Mouse (Mus musculus): ENCODE measurements around the gene Uba1. TPM values are rescaled to one million over a fixed set of nuclear protein-coding genes. Genes with fewer than 3 reads are reported as not detected.

The Uba1 gene
- total RNA-seq (2012; rRNA removed) (164 and 177 TPM in 2 replicates), total RNA-seq (2014; rRNA removed) (138 and 142 TPM in 2 replicates), polyA plus RNA-seq (2012; ENCODE audit: insufficient read length, low read depth) (202 and 218 TPM in 2 replicates)

GRCm38 (mm10) chrX:20658026-20658652 lies at the start of gene Uba1:
Gene Uba1 (plus strand): TSS chrX:20658326.
- peak within 1 kb of the TSS; percentile 50; the same call in 1 of the 2 replicates for H3K27ac ChIP-seq (ENCODE audit: insufficient read depth, low read depth)
- in situ Hi-C loops (cut with MboI; ENCODE audit: low pct_ligation_motif_present, low pct_unique_long_range_greater_than_20kb, low sequenced_read_pairs) = loop anchor here (25.0 kb wide), 1 partner anchor 279 kb away; the partner anchor contains the start of gene Cfp

GRCm38 (mm10) chrX:20608500-20608899 lies 49.6 kb upstream of the Uba1 start:
- TF ChIP-seq TBP (conservative IDR thresholded peaks at IDR 0.05; ENCODE audit: low read depth, low read length) = no peak
- TF ChIP-seq BHLHE40 (IDR thresholded peaks at IDR 0.05; ENCODE audit: low read depth, low read length) = no peak
- no peak for TF ChIP-seq PAX5 (IDR thresholded peaks at IDR 0.05; ENCODE audit: low read length)
- no peak for DNase-seq (ENCODE audit: extremely low read depth)
- no peak overlapping the region for H3K27ac ChIP-seq (ENCODE audit: insufficient read depth, low read depth)
- in situ Hi-C loops (cut with MboI; ENCODE audit: low pct_ligation_motif_present, low pct_unique_long_range_greater_than_20kb, low sequenced_read_pairs) = no loop called here
- H3K4me1 ChIP-seq (ENCODE audit: control insufficient read depth in 1 of 2, insufficient read depth in 2 of 2) = no peaks in the 10 kb centered on the region
- no peak overlapping the region for H3K9ac ChIP-seq (ENCODE audit: insufficient read depth, low read depth)
- H3K4me3 ChIP-seq (replicated peaks in 1 of 3; ENCODE audit: low read depth in 2 of 3, low read length in 2 of 3, poor library complexity in 1 of 3) = no peak overlapping the region
- H3K9me3 ChIP-seq (replicated peaks; ENCODE audit: low read length) = no peaks in the 10 kb centered on the region
- no peaks in the 10 kb centered on the region for H3K36me3 ChIP-seq (replicated peaks in 1 of 2; ENCODE audit: control insufficient read depth in 1 of 2, insufficient read depth in 1 of 2, low read length in 1 of 2)
- H3K27me3 ChIP-seq (replicated peaks) = no peaks in the 10 kb centered on the region
- H3K4me2 ChIP-seq (ENCODE audit: insufficient read depth, low read depth, poor library complexity, severe bottlenecking) = no peak overlapping the region
- no peaks in the 10 kb centered on the region for H3K79me2 ChIP-seq (replicated peaks; ENCODE audit: control insufficient read depth, extremely low read depth, insufficient read depth, poor library complexity, severe bottlenecking)
- dilution Hi-C loops (cut with MboI; ENCODE audit: extremely low pct_ligation_motif_present, extremely low pct_unique_long_range_greater_than_20kb, low sequenced_read_pairs) = no loop called here

More at GRCm38 (mm10) chrX:20658026-20658652, at the start of gene Uba1:
- no peaks in the 10 kb centered on the region for H3K36me3 ChIP-seq (replicated peaks in 1 of 2; ENCODE audit: control insufficient read depth in 1 of 2, insufficient read depth in 1 of 2, low read length in 1 of 2)
- H3K4me1 ChIP-seq (ENCODE audit: control insufficient read depth in 1 of 2, insufficient read depth in 2 of 2) = peaks cover 0 to 7% of the 10 kb centered on the region in 2 experiments; a peak in 1 of 4 replicates
- H3K27me3 ChIP-seq (replicated peaks) = no peaks in the 10 kb centered on the region
- peak within 1 kb of the TSS; percentile 74; the same call in 1 of the 2 replicates for H3K4me2 ChIP-seq (ENCODE audit: insufficient read depth, low read depth, poor library complexity, severe bottlenecking)
- no peaks in the 10 kb centered on the region for H3K9me3 ChIP-seq (replicated peaks; ENCODE audit: low read length)
- H3K79me2 ChIP-seq (replicated peaks; ENCODE audit: control insufficient read depth, extremely low read depth, insufficient read depth, poor library complexity, severe bottlenecking) = peaks cover 4% of the 10 kb centered on the region
- peak within 1 kb of the TSS; percentile 80 for H3K9ac ChIP-seq (ENCODE audit: insufficient read depth, low read depth)
- DNase-seq (ENCODE audit: extremely low read depth) = peak; percentile 90
- H3K4me3 ChIP-seq (replicated peaks in 1 of 3; ENCODE audit: low read depth in 2 of 3, low read length in 2 of 3, poor library complexity in 1 of 3) = peak within 1 kb of the TSS; percentile 58 to 66 (median 63)
- TF ChIP-seq POLR2A (IDR thresholded peaks at IDR 0.05; ENCODE audit: low read depth, low read length) (peak; percentile 70), MYC (IDR thresholded peaks at IDR 0.05; ENCODE audit: low read depth, low read length) (peak; percentile 100), MAX (IDR thresholded peaks at IDR 0.05; ENCODE audit: low read length) (peak; percentile 98), NRF1 (IDR thresholded peaks at IDR 0.05; ENCODE audit: low read depth, low read length) (peak; percentile 60), TBP (conservative IDR thresholded peaks at IDR 0.05; ENCODE audit: low read depth, low read length) (peak; percentile 69; the same call in 1 of the 2 replicates), RCOR1 (conservative IDR thresholded peaks at IDR 0.05; ENCODE audit: low read depth, low read length) (no peak), PAX5 (IDR thresholded peaks at IDR 0.05; ENCODE audit: low read length) (no peak), JUN (IDR thresholded peaks at IDR 0.05; ENCODE audit: insufficient read depth, low read depth, low read length) (no peak), SIN3A (IDR thresholded peaks at IDR 0.05; ENCODE audit: low read length) (peak; percentile 94), SMC3 (IDR thresholded peaks at IDR 0.05; ENCODE audit: low read depth, low read length) (no peak), CTCF (conservative IDR thresholded peaks at IDR 0.05 in 1 of 2, IDR thresholded peaks at IDR 0.05 in 1 of 2; ENCODE audit: low read depth in 2 of 2, low read length in 2 of 2) (no peak), ZNF384 (IDR thresholded peaks at IDR 0.05; ENCODE audit: low read depth, low read length) (peak; percentile 89), IRF4 (IDR thresholded peaks at IDR 0.05; ENCODE audit: low read depth, low read length) (no peak; the same call in 1 of the 2 replicates), MAFK (IDR thresholded peaks at IDR 0.05; ENCODE audit: insufficient replicate concordance, low read length) (no peak), BHLHE40 (IDR thresholded peaks at IDR 0.05; ENCODE audit: low read depth, low read length) (peak; percentile 70), GABPA (IDR thresholded peaks at IDR 0.05; ENCODE audit: insufficient replicate concordance, low read depth, low read length) (no peak), NELFE (IDR thresholded peaks at IDR 0.05; ENCODE audit: low read depth, low read length) (peak; percentile 78), HCFC1 (IDR thresholded peaks at IDR 0.05; ENCODE audit: low read depth, low read length) (peak; percentile 96), ELF1 (IDR thresholded peaks at IDR 0.05; ENCODE audit: low read depth, low read length) (peak; percentile 70), KAT2A (IDR thresholded peaks at IDR 0.05; ENCODE audit: insufficient replicate concordance, low read length) (peak; percentile 83; the same call in 1 of the 2 replicates), UBTF (IDR thresholded peaks at IDR 0.05; ENCODE audit: low read depth, low read length) (no peak; the same call in 1 of the 2 replicates), MEF2A (IDR thresholded peaks at IDR 0.05; ENCODE audit: borderline replicate concordance, low read depth, low read length) (peak; percentile 18; the same call in 1 of the 2 replicates), ZMIZ1 (IDR thresholded peaks at IDR 0.05; ENCODE audit: low read depth, low read length) (peak; percentile 30; the same call in 1 of the 2 replicates), CHD1 (IDR thresholded peaks at IDR 0.05; ENCODE audit: low read depth, low read length) (peak; percentile 99), ZC3H11A (IDR thresholded peaks at IDR 0.05; ENCODE audit: low read depth, low read length) (no peak), E2F4 (IDR thresholded peaks at IDR 0.05; ENCODE audit: insufficient replicate concordance, low read depth, low read length) (peak; percentile 21; the same call in 1 of the 2 replicates), RAD21 (IDR thresholded peaks at IDR 0.05; ENCODE audit: low read depth, low read length) (no peak), CHD2 (IDR thresholded peaks at IDR 0.05; ENCODE audit: low read length) (no peak), MXI1 (IDR thresholded peaks at IDR 0.05; ENCODE audit: low read depth, low read length) (peak; percentile 98), JUND (conservative IDR thresholded peaks at IDR 0.05; ENCODE audit: low read depth, low read length) (no peak), MAZ (IDR thresholded peaks at IDR 0.05; ENCODE audit: low read depth, low read length) (no peak), ETS1 (conservative IDR thresholded peaks at IDR 0.05; ENCODE audit: low read depth, low read length) (no peak), TCF12 (IDR thresholded peaks at IDR 0.05; ENCODE audit: low read depth, low read length) (peak; percentile 45; the same call in 1 of the 2 replicates), USF2 (conservative IDR thresholded peaks at IDR 0.05; ENCODE audit: low read depth, low read length) (no peak), USF1 (IDR thresholded peaks at IDR 0.05; ENCODE audit: low read depth, low read length) (peak; percentile 40), POLR2AphosphoS2 (IDR thresholded peaks at IDR 0.05; ENCODE audit: low read depth, low read length) (0 out of 2 replicates have a peak, but pooled peaks have one; percentile 8)
- dilution Hi-C loops (cut with MboI; ENCODE audit: extremely low pct_ligation_motif_present, extremely low pct_unique_long_range_greater_than_20kb, low sequenced_read_pairs) = no loop called here

Measured in CH12.LX (cell line).